Mouse (Mus musculus) central nervous system, embryonic 14 days (tissue): ENCODE measurements around the gene Psrc1. TPM values are rescaled to one million over a fixed set of nuclear protein-coding genes. Genes with fewer than 3 reads are reported as not detected.

Source experiments
- polyA plus RNA-seq: library from polyadenylated mRNA; depleted of rRNA; stranded (reverse); fragments of >200 nt; gene quantifications from 2 replicates; pipeline ENCODE4 v1.2.3, GENCODE M21; 2012; rRNA removed

The Psrc1 gene
- polyA plus RNA-seq, result 48.8 and 69.0 TPM in 2 replicates

GRCm38 (mm10) chr3:108383485-108384354, at the start of gene Psrc1:
Psrc1 (plus strand) TSS chr3:108383839.

DNA sequence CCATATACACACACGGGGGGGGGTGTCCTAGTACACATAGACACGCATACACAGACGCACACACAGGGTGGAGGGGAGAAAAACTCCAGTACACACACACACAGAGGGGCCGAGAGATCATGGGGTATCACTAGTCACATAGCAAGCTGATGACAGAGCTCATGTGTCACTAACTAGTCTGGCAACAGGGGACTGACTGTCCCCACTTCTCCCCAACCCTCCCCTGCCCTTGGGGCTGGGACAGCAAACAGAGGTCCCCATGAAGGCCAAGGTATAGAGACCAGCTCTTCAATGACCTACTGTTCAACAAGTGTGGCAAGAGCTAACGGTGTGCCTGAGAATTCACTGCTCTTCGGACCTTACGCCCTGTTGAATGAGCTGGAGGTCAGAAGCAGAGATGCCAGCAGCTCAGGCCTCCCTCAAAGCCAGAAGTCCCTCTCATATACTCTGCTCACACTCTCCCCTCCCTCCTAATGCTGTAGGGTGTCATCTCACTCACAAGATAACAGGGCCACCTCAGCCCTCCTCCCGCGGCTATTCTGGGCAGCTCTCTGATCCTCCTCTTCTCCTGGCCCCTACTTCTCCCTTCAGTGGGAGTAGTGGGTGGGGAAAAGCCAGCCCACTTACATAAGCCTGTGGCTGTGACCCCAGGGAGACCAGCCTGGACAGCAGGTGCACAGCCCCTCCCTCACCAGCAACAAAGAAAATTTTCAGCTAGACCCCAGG, 19.2 kb upstream of the Psrc1 start, which contains the start of gene Mybphl:
TSS of gene Mybphl (plus strand) at position 642 of the 726 bp plus-strand sequence.

GRCm38 (mm10) chr3:108414857-108415830, 31.5 kb downstream of the Psrc1 start, which contains the start of gene Celsr2:
Celsr2 (minus strand) TSS chr3:108415552.

Other genes with a start within 250 kb of the Psrc1 start
- gene Gnai3, start 237.7 kb upstream of the Psrc1 start, polyA plus RNA-seq, result 82.3 and 87.1 TPM in 2 replicates
- gene Gpr61, start 229.0 kb upstream of the Psrc1 start, polyA plus RNA-seq, result 1.7 and 2.5 TPM in 2 replicates
- 16.0 and 16.7 TPM in 2 replicates for gene Amigo1, start 197.5 kb upstream of the Psrc1 start, polyA plus RNA-seq
- gene Cyb561d1, start 182.6 kb upstream of the Psrc1 start, polyA plus RNA-seq, result 8.1 and 8.7 TPM in 2 replicates
- gene Atxn7l2, start 172.9 kb upstream of the Psrc1 start, polyA plus RNA-seq, result 51.1 and 56.0 TPM in 2 replicates
- 2.0 and 2.8 TPM in 2 replicates for gene Sypl2, start 157.2 kb upstream of the Psrc1 start, polyA plus RNA-seq
- gene Psma5, start 126.9 kb upstream of the Psrc1 start, polyA plus RNA-seq, result 156 and 157 TPM in 2 replicates
- 58.6 and 69.6 TPM in 2 replicates for gene Sort1, start 99.8 kb upstream of the Psrc1 start, polyA plus RNA-seq
- 0.07 and 0.09 TPM in 2 replicates for gene Mybphl, start 18.9 kb upstream of the Psrc1 start, polyA plus RNA-seq
- gene Celsr2, start 31.7 kb downstream of the Psrc1 start, polyA plus RNA-seq, result 66.1 and 72.8 TPM in 2 replicates
- gene Sars, start 61.4 kb downstream of the Psrc1 start, polyA plus RNA-seq, result 193 and 227 TPM in 2 replicates
- 1.6 and 1.8 TPM in 2 replicates for gene 1700013F07Rik, start 150.3 kb downstream of the Psrc1 start, polyA plus RNA-seq
- 5.7 and 6.4 TPM in 2 replicates for gene 5330417C22Rik, start 152.7 kb downstream of the Psrc1 start, polyA plus RNA-seq
- gene Tmem167b, start 178.6 kb downstream of the Psrc1 start, polyA plus RNA-seq, result 15.9 and 16.8 TPM in 2 replicates
- 33.6 and 33.8 TPM in 2 replicates for gene Taf13, start 187.9 kb downstream of the Psrc1 start, polyA plus RNA-seq
- 78.4 and 92.7 TPM in 2 replicates for gene Wdr47, start 207.4 kb downstream of the Psrc1 start, polyA plus RNA-seq